Mouse (Mus musculus): ENCODE measurements around the gene Olfr916.

DNA sequence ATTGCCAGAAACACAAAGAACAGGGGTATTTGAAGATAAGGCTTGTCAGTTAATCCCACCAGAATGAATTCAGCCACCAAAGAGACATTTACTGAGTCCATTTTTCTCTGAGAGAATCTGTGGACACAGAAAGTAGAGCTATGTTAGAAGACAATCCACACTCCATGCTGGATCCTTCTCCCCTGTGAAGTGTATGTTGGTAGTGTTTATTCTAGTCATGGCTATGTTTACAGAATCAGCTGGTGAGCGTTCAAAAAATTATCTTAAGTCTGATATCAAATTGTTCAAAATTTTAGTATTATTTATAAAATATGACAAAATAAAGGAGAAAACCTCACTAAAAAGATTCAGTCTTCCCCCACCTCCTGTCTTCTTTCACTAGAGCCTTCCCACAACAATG is 6.1 kb upstream of the Olfr916 start, which contains the start of gene Olfr917:
- TF ChIP-seq CTCF (IDR thresholded peaks at IDR 0.05; ENCODE audit: low read depth) (no peak), EP300 (IDR thresholded peaks at IDR 0.05; ENCODE audit: low read depth) (no peak)
